Mouse (Mus musculus) activated CD4-positive, CD25-positive, alpha-beta regulatory T cell, adult 4 months (primary cell): ENCODE results near the gene Vcp. TPM values are rescaled to one million over a fixed set of nuclear protein-coding genes. Genes with fewer than 3 reads are reported as not detected.
"Not testable (repeated sequence)": the region's sequence is repeated elsewhere in the genome, so short reads cannot be mapped to it uniquely, and the experiment has no call there.

Experiments
- ATAC-seq: one replicate; pipeline ENCODE4 v1.8.0; 2017
- polyA plus RNA-seq, 2 experiments: library from polyadenylated mRNA; unstranded; fragments of 100-300 nt; shearing (Covaris generic); gene quantifications; one replicate each; pipeline ENCODE4 v1.2.1; 2017

Gene Vcp
- polyA plus RNA-seq, 2 experiments from 2014 or later = 146 TPM

DNA sequence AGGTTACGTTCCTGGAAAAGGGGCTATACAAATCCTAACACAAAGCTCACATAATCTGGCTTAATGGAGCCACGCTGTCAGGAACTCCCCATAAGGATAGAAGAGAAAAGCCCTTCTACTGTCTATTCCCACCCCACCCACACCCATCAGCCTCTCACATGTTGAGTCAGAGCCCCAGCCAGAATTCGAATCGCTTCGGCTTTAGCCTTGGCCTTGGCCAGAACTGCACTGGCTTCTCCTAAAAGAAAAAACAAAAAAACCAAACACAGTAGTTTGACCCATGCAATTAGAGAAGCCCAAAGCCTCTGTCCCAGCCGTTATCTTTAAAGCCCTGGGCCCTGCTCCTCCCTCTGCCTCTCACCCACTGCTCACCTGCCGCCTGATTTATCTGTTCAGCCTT is 28.8 kb upstream of the Vcp start:
- ATAC-seq = no peak

DNA sequence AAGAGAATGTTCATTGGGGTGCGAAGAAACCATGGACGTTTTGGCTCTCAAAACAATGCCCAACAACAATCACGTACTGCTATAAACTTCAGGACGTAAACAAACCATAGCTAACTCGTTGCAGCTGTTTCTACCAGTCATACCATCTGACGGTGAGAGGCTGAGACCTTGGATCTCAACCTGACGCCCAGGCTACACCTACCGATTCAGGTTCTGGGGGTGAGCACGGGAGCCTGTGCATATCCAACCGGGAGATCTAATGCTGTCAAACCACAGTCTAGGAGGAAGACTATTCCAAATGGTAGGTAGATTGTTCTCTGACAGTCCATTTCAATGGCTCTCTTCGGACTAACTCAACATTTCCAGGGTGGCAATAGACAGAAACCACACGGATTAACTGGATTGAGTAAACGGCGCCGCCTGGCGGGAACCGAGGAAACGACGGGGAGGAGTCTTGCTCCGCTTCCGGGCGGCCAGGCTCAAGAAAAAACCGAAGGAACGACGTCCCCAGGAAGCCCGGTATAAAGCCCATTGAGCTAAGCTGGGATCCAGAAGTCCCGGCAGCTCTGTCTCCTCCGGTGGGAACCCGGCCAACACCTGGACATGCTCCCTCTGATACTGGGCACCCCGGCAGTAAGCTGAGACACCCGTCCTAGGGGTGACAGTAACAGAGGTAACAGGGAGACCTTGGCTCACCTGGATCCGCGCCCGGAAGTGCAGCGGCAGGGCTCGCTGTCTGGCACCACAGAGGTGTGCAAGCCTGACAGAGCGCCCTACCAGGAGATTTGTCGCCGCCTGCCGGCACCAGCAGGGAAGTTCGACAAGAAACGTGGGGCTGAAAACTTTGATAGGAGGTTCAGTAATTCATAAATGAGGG is 25.0 kb upstream of the Vcp start, which contains the start of gene Pigo:
Gene Pigo (minus strand): TSS at position 736 of the 877 bp plus-strand sequence.
- peak; percentile 93 for ATAC-seq

DNA sequence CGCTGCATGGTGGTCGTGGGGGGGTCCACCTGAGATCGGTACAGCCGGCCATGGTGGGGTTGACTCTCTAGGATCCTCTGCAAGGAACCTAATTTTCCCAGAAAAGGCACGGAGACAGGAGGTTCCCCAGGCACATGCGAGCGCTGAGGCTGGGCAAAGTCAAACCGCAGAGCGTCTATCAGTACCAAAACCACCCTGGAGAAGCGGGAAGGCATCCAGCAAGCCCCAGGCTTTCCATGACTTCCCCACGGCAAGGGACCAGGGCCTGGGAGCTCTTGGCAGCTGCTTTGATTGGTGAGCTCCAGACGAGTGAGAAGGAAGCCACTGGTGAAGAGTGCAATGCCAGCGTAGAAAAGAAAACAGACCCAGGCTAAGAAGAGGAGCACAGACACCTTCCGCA is 24.4 kb upstream of the Vcp start:
- no peak for ATAC-seq

DNA sequence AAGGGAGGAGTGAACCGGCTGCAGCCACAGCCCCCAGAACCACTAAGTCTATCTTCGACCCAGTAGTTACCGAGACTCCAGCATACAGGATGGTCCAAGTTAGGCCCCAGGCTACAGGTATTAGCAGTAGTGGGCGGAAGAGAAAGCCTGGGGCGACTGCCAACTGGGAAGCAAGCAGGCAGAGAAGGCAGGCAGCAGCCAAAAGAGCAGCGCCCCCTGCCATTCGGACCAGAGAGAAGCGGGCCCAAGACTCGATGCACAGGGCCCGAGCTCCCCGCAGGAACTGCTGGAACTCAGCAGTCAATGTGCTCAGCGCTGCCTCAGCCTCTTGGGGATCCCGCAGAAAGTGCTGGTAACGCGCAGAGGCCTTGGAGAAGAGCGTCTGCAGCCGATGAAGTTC is 21.0 kb upstream of the Vcp start:
- ATAC-seq = no peak

DNA sequence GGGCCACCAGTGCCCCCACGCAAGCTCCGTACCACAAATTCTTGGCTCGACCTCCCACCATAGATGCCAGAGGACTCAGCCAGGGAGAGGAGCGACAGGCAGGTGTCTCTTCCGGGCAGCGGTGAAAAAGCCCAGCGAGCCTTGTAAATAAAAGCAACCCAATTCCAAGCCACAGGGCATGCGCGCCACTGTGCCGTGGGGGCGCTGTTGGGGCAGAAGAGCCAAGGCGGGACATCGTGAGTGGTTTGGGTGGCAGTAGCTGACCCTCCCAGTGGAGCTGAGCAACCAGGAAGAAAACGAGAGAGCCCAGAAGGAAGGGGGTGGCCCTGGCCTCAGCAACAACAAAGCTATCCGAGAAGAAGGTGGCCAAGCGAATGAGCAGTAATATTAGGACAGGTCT is 20.6 kb upstream of the Vcp start:
- no peak for ATAC-seq

DNA sequence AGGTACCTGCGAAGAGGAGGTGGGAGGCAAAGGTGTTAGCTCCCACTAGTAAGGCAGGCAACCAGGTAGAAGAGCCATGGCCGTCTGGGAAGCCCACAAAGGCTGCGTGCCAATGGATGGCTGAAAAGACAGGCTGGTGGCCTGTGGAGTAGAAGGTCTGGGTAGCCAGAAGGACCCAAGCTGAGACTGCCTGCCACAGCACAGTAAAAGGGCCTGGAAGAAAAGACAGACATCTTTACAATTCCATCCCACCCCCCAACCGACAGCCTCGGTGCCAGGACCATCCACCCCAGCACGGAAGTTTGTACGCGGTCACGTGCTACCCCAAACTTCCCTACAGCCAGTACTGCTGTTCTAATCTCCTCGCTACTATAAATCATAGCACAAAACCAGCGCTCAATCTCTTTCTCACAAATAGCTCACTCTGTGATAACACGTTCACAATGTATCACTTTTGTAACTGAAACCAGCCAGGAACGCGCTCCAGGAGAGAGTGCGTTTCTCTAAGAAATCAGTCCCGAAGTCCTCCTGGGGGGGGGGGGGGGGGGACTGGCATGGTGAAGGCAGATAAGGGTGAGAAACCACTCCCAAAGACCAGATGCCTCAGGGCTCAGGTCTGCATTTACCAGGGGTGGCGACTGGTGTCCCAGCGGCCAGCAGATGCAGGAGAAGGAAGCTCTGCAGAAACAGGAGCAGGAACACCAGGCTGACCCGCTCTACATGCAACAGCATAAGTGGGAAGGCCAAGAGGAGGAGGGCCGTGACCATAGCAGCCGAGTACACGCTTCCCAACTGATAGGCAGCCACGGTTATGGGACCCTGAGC is 19.5 kb upstream of the Vcp start:
- ATAC-seq = no peak

DNA sequence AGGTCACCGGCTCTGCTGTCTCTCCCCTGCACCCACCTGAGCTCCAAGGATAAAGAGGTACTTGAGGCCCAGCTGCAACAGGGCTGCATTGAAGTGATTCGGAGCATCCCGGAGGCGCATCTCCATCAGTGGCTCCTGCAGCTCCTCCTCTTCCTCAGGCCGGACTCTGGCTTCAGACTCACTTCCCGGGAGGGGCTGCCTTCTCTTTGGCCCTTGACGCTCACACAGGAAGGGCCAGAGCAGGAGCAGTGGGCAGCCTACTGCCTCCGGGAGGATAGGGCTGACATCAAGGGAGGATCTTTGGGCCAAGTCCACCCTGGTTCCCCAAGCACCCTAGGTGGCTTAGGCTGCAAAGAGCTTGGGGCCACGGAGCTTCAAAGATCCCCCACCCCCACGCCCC is 18.9 kb upstream of the Vcp start:
- ATAC-seq = no peak

DNA sequence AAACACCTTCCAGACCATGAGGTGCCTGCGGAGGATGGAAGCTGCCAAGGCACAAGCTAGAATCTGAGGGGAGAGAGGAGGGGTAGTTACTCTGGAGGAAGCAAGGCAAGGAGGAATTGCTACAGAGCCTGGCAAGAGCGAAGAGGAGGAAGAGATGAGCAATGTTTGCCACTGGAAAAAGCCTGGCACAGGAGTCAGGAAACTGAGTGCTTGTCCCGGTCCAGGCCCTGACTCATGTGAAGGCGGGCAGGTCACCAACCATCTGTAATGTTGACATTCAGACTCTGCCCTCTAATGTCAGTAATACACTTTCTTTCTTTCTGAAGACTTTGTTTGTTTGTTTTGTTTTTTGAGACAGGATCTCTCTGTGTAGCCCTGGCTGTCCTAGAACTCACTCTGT is 17.8 kb upstream of the Vcp start:
- no peak for ATAC-seq

DNA sequence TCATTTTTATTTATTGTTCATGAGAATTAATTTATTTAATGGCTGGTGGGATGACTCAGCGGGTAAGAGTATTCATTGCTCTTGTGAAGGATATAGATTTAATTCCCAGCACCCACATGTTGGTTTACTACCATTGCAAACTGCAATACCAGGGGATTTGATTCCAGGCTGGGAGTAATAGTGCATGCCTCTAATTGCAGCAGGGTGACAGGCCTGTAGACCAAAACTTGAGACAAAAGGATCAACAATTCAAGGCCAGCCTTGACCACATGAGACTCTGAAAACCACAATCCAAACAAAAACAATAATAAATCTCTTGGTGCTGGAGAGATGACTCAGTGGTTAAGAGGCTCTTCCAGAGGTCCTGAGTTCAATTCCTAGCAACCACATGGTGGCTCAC is 11.8 kb upstream of the Vcp start:
- no peak for ATAC-seq

DNA sequence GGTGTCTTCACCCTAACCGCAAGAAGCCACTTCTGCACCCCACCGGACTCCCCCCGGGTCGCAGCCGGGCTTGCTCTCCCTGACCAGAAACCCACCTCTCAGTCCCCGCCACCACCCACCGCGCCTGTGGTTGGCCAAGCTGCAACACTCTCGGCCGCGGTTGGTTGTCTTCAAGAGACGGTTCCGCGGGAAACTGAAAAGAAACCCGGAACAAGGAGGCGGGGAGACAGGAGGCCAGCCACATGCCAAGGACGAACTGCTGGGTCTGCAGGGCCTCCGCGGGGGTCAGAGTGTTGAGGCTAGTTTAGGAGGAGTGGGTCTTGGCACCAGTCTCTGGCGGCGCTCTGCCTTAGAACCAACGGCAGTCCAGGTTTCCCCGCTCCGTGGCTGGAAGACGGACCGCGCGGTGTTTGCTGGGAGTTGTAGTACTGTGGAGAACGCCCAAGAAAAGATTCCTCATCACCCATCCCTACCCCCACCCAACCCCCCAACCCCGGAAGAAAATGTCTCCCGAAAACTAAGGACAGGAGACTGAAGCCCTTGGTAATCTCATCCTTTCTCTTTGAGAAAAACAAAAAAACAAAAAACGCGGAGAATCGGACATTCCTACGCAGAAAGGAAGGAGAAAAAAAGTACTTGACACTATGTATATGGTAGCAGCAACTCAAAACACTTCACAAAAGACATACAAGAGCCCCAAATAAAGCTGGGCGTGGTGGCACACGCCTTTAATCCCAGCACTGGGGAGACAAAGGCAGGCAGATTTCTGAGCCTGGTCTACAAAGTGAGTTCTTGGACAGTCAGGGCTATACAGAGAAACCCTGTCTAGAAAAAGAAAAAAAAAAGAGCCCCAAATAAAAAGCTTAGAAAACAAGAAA is 10.1 kb upstream of the Vcp start, which contains the start of gene Fancg:
Gene Fancg (minus strand): TSS at position 346 of the 878 bp plus-strand sequence.
- ATAC-seq = peak; percentile 87

DNA sequence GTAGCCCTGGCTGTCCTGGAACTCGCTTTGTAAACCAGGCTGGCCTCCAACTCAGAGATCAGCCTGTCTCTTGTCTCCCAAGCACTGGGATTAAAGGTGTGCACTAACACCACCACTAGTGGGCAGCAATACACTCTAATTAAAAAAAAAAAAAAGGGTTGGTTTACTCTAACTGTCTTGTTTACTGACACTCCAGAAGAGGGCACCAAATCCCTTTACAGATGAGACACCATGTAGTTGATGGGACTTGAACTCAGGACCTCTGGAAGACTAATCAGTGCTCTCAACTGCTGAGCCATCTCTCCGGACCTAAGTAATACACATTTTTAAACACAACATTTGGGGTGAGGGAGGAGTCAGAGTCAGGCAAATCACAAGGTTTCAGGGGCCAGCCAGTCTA is 5.5 kb upstream of the Vcp start:
- ATAC-seq = peak; percentile 53

DNA sequence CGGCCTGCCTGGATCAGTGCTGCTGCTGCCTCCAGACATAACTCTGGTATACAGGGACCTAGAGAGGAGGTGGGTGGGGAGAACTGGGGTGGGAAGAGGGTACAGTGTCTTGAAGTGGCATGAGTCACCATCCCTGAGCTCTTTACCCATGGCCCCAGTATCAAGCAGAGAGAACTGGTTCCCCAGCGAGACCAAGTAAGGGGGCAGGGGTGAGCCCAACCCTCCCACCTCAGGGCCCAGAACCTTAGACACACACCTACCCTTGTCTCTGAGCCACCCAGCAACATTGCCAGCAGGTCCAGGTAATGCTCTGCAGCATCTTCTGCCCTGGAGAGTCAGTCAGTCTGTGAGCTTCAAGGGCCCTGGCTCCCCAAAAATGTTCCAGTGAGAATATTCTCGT is 4.6 kb upstream of the Vcp start:
- no peak for ATAC-seq

DNA sequence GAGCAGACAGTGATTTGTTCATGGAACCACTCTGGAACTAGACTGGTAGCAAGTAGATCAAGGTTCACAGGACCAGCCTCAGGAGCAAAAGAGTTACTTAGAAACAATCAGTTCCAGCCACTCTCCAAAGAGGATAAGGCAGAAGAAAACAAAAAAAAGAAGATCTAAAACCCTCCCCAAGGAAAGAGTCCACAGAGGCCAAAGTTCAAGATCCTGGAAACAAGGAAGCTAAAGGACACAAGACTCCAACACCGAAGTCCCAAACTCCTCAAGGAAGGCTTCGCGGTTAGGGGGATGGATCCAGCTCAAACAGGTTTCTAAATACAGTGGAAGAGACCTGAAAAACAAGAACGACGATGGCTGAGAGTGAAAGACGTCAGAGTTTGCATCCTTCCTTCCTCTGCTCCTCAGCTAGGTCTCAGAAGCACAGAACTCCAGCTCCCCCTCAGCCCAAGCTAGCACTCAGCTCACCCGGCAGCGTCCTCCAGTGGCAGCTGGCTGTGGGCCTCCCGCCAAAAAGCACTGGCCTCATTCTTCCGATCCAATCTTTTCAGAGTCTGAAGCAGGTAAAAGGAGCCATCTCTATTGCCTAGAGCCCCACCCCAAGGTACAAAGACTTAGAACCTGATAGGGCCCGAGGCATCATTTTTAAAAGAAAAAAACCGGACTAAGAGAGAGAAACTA is 2.6 kb upstream of the Vcp start:
- no peak for ATAC-seq

DNA sequence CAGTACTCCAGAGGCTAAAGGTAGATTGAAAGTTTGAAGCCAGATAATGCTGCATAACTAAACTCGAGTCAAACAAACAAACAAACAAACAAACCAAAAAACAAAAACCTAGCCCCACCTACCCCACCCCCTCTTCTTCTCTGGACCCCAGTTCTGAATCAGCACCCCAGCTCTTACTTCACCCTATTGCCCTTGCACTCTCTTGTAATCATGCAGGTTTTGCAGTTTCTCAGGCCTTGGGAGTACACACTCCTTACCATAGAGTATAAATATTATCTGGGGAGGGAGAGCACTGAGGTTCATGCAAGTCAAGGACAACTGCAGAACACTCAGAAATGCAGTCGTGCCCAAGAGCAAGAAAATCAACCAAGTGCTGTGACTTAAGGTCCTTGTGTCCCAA is 965 bp upstream of the Vcp start:
- ATAC-seq = no peak

DNA sequence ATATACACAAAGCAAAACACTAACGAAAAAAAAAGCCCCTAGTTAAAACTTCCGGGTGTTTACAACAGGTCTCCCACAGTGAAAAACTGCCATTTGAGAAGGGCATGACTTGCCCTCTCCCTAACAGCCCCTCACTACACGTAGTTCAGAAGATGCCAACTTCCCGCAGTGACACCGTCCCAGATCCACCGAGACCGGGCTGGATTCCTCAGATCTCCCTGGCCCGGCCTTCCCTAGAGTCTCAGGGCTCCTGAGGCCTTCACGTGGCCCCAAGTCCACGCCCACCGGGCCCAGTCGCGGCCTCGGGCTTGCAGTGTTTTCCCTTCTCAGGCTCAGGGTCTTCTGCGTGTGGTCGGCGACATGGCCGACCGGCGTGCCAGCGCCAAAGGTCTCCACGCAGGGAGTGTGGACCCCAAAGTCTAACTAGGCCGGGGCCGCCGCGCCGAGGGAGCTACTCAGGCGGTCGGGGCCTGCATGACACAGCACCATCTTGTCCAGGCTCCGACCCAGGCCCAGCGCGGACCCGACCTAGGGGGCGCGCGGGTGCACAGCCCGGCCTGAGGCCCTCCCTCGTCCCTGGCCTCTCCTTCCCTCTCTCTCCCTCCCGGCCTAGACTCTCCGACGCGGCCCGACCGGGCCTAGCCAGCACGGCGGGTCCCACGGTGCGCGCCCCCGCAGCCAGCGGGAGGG is 711 bp downstream of the Vcp start:
- peak; percentile 7 for ATAC-seq

DNA sequence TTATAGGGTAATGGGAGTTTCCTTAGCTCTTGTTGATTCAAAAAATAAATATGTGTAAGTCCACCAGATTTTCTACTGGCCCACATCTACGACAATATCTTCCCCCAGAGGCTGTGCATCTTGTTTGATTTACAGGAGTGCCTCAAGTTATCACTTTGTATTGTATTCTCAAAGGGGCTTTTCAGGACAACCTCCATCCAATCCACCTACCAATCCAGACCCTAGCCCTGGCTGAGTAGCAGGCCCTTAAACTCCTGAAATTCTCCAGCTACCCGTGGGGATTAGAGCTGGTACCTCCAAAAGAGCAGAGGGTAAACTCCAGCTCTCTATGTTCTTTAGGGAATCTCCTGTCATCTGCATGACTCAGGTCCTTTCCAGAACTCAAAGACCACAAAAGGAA is 2.3 kb downstream of the Vcp start:
- ATAC-seq = no peak

DNA sequence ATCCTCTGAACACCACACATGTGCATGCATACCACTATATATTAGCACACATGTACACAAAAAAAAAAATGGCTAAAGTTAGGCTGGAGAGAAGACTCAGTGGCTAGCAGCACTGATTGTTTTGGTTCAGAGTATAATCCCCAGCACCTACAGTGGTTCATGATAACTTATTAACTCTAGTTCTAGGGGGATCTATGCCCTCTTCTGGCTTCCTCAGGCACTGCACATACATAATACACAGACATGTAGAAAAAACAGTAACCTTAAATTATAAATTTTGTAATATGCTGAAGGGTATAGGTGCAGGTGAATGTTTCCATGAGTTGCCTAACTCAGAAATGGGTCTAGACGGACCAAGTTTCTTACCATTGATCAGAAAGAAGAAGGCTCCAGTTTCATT is 12.0 kb downstream of the Vcp start:
- no peak for ATAC-seq

DNA sequence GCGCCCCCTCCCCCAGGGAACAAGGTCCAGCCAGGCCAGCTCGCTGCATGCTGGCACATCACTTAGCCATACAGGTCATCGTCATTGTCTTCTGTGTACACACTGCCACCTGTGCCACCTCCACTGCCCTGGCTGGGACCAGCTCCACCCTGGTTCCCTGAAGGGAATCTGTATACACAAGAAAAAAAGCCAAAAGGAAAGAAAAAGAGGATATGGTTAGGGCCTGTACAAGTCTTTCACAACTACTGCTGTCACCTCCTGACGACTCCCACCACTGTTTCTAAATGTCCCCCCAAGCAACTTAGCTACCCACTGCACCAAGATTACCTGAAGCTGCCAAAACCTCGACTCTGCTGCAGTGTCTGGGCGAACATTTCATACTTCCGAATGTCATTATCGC is 19.8 kb downstream of the Vcp start:
- ATAC-seq = not testable (repeated sequence)

DNA sequence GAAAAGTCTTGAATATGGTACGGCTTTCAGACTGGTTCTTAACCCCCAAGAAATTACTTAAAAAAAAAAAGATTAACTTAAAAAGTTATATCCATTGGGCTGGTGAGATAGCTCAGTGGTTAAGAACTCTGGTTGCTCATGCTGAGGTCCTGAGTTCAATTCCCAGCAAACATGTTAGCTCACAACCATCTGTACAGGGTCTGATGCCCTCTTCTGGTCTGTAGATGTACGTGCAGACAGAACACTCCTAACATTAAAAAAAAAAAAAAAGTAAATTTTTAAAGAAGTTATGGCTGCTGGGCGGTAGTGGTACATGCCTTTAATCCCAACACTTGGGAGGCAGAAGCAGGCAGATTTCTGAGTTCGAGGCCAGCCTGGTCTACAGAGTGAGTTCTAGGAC is 22.2 kb downstream of the Vcp start:
- ATAC-seq = peak; percentile 46

DNA sequence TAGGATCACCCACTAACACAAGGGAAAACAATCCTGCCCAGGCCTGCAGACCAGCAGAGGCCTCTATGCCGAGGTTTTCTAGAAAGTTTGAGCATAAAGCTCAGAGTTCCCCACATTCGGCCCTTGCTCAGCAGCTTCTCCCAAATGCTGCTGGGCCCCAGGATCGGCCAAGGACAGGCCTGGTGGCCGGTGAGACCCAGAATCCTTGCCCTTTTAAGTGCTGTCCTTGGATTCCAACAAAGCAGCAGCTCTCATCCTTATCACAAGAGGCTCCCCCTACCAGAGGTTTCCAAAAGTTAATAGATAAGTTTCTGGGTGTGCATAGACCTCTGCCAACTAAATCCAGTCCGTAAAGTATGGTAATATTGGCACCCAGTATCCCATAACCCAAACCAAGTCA is 26.4 kb downstream of the Vcp start:
- ATAC-seq = no peak

DNA sequence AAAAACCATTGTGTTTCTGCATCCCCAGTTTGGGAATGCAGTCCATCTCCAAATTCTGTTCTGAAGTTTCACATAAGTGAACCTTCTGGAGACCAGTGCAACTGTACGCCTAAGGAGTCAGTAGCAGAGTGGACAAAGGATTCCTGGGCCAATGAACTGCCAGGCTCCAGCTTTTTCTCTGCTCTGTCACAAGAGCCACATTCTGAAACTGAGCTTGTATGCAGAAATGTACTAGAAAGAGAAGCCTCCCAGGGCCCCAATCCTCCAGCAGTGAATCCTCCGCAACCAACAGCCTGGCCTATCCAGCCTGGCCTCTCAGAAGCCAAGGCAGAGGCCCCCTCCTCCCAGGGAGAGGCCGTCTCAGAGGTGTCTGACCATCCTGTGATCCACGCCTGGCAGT is 27.4 kb downstream of the Vcp start:
- no peak for ATAC-seq

DNA sequence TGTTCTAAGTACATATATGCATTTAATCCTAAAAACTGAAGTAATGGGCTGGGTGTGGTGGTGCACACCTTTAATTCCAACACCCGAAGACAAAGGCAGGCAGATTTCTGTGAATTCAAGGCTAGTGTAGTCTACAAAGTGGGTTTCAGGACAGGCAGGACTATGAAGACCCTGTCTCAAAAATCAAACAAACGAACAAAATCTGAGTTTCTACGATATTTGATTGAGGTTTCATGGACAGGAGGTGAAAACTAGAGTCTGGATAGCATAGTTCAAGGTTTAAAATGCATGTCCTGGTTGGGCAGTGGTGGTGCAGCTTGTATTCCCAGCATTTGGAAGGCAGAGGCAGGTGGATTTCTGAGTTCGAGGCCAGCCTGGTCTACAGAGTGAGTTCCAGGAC is 31.0 kb downstream of the Vcp start, which contains the start of gene 1700022I11Rik:
Gene 1700022I11Rik (plus strand): TSS at position 301 of the 400 bp plus-strand sequence.
- no peak for ATAC-seq
